Mouse (Mus musculus) kidney, embryonic 14.5 days (tissue): ENCODE results near the gene Ngrn. TPM values are rescaled to one million over a fixed set of nuclear protein-coding genes. Genes with fewer than 3 reads are reported as not detected.

Source experiments
- ATAC-seq: fragments of 200-750 bp; cut with Nextera tagmentation; 2 replicates; pipeline ENCODE4 v1.8.0; 2017; ENCODE audit warnings: moderate number of reproducible peaks, mild to moderate bottlenecking, moderate TSS enrichment, moderate library complexity; ENCODE audit not compliant: low FRiP score, low TSS enrichment
- H3K27ac ChIP-seq: fragments of 300-500 bp; sonication (generic); 2 replicates; pipeline ENCODE4 v1.5.1; 2014; ENCODE audit warnings: low read depth, mild to moderate bottlenecking, low read length, moderate library complexity, mixed read lengths
- H3K27me3 ChIP-seq: fragments of 300-500 bp; sonication (generic); 2 replicates; pipeline ENCODE4 v1.6.1; 2014; ENCODE audit warnings: mild to moderate bottlenecking, low read length; ENCODE audit not compliant: control insufficient read depth, insufficient read depth
- H3K36me3 ChIP-seq: fragments of 300-500 bp; sonication (generic); 2 replicates; pipeline ENCODE4 v1.6.1; 2014; ENCODE audit warnings: low read length, mixed read lengths; ENCODE audit not compliant: control insufficient read depth, insufficient read depth
- H3K4me1 ChIP-seq: fragments of 300-500 bp; sonication (generic); 2 replicates; pipeline ENCODE4 v1.6.1; 2014; ENCODE audit warnings: low read length, mixed read lengths; ENCODE audit not compliant: control insufficient read depth, insufficient read depth
- H3K4me2 ChIP-seq: fragments of 300-500 bp; sonication (generic); replicated peaks from 2 replicates; pipeline ENCODE4 v1.6.1; 2014; ENCODE audit warnings: low read depth, mild to moderate bottlenecking, low read length
- H3K4me3 ChIP-seq: fragments of 300-500 bp; sonication (generic); 2 replicates; pipeline ENCODE4 v1.5.1; 2014; ENCODE audit warnings: mild to moderate bottlenecking, low read length
- H3K9ac ChIP-seq: fragments of 300-500 bp; sonication (generic); 2 replicates; pipeline ENCODE4 v1.6.1; 2014; ENCODE audit warnings: low read depth, mild to moderate bottlenecking, low read length, moderate library complexity
- H3K9me3 ChIP-seq: fragments of 300-500 bp; sonication (generic); 2 replicates; pipeline ENCODE4 v1.6.1; 2016; ENCODE audit warnings: low read length; ENCODE audit not compliant: control insufficient read depth
- WGBS: fragments of 180-500 bp; shearing (Covaris S2); extraction: QIAGEN DNeasy Blood & Tissue Kit; methylation state at CpG from one replicate; pipeline ENCODE4 v1.1.7; 2014; 5-methylcytosine and 5-hydroxymethylcytosine counted together
- polyA plus RNA-seq: library from polyadenylated mRNA; unstranded; fragments of >200 nt; fragmentation: Nextera tagmentation; extraction: Ambion mirVana; gene quantifications from 2 replicates; pipeline ENCODE4 v1.2.1, GENCODE M21; 2014

Ngrn gene
- polyA plus RNA-seq, 1 experiment from 2014 or later: 49.7 TPM

DNA sequence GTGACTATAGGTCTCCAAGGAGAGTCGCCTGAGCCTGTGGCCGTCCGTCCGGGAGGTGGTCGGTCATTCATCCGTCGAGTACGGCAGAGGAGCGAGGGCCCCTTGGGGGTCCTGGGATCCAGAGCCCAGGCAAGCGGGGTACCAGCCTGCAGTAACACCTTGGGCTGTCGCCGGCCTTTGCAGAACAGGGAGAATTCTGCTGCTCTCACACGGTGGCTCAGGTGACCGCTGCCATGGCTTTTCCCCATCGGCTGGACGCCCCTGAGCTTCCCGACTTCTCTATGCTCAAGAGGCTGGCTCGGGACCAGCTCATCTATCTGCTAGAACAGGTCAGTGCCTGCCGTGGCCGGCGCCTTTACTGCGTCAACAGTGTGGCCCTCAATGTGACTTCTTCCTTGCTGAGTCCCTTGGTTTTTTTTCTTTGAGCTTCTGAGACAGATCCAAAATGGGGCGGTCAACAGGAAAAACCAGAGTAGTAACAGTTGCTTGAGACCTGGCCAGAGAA is 8.8 kb downstream of the Ngrn start:
- no peaks in the 10 kb centered on the region for H3K27me3 ChIP-seq
- WGBS: under 1% methylated on average over 23 of the region's 23 CpGs
- peak overlapping the region; percentile 67 for H3K9ac ChIP-seq
- peak; percentile 68; the same call in 1 of the 2 replicates for ATAC-seq
- peaks cover 33% of the 10 kb centered on the region for H3K36me3 ChIP-seq
- H3K27ac ChIP-seq: no peak overlapping the region
- peaks cover 8% of the 10 kb centered on the region for H3K9me3 ChIP-seq
- peak overlapping the region; percentile 86 for H3K4me2 ChIP-seq
- peak overlapping the region; percentile 65 for H3K4me3 ChIP-seq
- peaks cover 5% of the 10 kb centered on the region; the same call in 1 of the 2 replicates for H3K4me1 ChIP-seq

DNA sequence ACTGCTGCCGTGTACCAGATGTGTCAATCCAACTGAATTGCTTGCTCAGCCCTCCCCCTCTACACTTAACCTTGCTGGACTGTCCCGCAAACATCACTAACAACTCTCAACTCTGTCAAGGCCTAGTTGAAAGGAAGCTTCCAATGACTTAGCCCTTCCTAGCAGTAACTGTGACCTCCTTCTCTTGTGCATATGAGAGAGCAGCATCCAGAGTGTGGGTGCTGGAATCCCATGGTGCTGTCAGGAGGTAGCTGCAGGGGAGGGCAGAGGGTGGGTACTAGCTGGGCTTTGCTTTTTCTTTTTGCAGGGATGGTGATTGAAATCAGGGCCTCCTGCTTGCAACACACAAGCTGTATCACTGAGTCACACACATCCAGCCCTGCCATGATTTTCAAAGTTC is 12.4 kb downstream of the Ngrn start:
- peaks cover 37% of the 10 kb centered on the region for H3K36me3 ChIP-seq

DNA sequence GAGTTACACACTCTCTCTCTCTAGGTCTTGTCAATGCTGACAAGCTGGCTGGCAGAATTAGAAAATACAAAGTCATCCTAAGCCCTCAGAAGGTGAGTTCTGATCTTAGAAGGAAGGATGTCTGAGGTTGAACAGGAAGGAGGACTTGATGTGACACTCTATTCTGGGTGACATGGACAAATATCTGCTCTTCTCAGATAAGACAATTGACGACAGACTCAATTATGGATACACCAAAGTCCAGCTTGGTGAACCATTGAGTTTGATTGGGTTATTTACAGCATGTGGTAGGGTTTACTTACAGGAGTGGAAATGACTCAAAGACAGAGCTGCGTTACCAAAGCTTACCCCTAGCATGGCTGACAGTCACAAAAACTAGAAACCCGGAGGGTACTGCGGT is 15.4 kb downstream of the Ngrn start:
- H3K9me3 ChIP-seq: peaks cover 12% of the 10 kb centered on the region
- H3K36me3 ChIP-seq: peaks cover 52% of the 10 kb centered on the region
- H3K27ac ChIP-seq: no peak overlapping the region
- H3K27me3 ChIP-seq: no peaks in the 10 kb centered on the region
- no peak overlapping the region for H3K4me2 ChIP-seq
- H3K4me3 ChIP-seq: no peak overlapping the region
- H3K4me1 ChIP-seq: no peaks in the 10 kb centered on the region
- 97% methylated on average over 4 of the region's 4 CpGs for WGBS
- H3K9ac ChIP-seq: no peak overlapping the region
- ATAC-seq: no peak

More for the DNA sequence above, 12.4 kb downstream of the Ngrn start:
- peaks cover 5% of the 10 kb centered on the region; the same call in 1 of the 2 replicates for H3K4me1 ChIP-seq
- H3K27ac ChIP-seq: no peak overlapping the region
- H3K4me3 ChIP-seq: no peak overlapping the region
- no peak overlapping the region for H3K4me2 ChIP-seq
- no peak overlapping the region for H3K9ac ChIP-seq
- no peaks in the 10 kb centered on the region for H3K27me3 ChIP-seq
- H3K9me3 ChIP-seq: peaks cover 12% of the 10 kb centered on the region
- WGBS: 90% methylated on average over 2 of the region's 2 CpGs
- ATAC-seq: no peak

- Histone ChIP-seq H3K27ac (no peak overlapping the region), H3K4me2 (no peak overlapping the region), H3K4me1 (no peaks in the 10 kb centered on the region), H3K36me3 (peaks cover 61% of the 10 kb centered on the region), H3K9ac (no peak overlapping the region), H3K27me3 (no peaks in the 10 kb centered on the region), H3K4me3 (no peak overlapping the region), H3K9me3 (peaks cover 2% of the 10 kb centered on the region; the same call in 1 of the 2 replicates)
- ATAC-seq: no peak
- WGBS: 87% methylated on average over 10 of the region's 10 CpGs
Measured at GRCm38 (mm10) chr7:80280032-80280431, 19.0 kb downstream of the Ngrn start.

- 92% methylated on average over 2 of the region's 2 CpGs for WGBS
- no peak for ATAC-seq
Measured at GRCm38 (mm10) chr7:80280998-80281397, 20.0 kb downstream of the Ngrn start.

GRCm38 (mm10) chr7:80281646-80282045 is 20.6 kb downstream of the Ngrn start:
- WGBS: 92% methylated on average over 3 of the region's 3 CpGs
- no peak overlapping the region for H3K4me3 ChIP-seq
- peaks cover 64% of the 10 kb centered on the region for H3K36me3 ChIP-seq
- no peaks in the 10 kb centered on the region for H3K4me1 ChIP-seq
- H3K9ac ChIP-seq: no peak overlapping the region
- no peaks in the 10 kb centered on the region for H3K27me3 ChIP-seq
- H3K27ac ChIP-seq: no peak overlapping the region
- ATAC-seq: no peak
- no peak overlapping the region for H3K4me2 ChIP-seq
- no peaks in the 10 kb centered on the region for H3K9me3 ChIP-seq

More at GRCm38 (mm10) chr7:80280998-80281397, 20.0 kb downstream of the Ngrn start:
- no peak overlapping the region for H3K4me3 ChIP-seq
- no peaks in the 10 kb centered on the region for H3K4me1 ChIP-seq
- peaks cover 64% of the 10 kb centered on the region for H3K36me3 ChIP-seq
- no peak overlapping the region for H3K27ac ChIP-seq
- no peak overlapping the region for H3K4me2 ChIP-seq
- no peak overlapping the region for H3K9ac ChIP-seq
- H3K9me3 ChIP-seq: no peaks in the 10 kb centered on the region
- no peaks in the 10 kb centered on the region for H3K27me3 ChIP-seq

GRCm38 (mm10) chr7:80283226-80283918 is 22.4 kb downstream of the Ngrn start:
- Histone ChIP-seq H3K4me3 (no peak overlapping the region), H3K4me1 (no peaks in the 10 kb centered on the region), H3K9ac (no peak overlapping the region), H3K9me3 (no peaks in the 10 kb centered on the region), H3K27ac (no peak overlapping the region), H3K36me3 (peaks cover 67% of the 10 kb centered on the region), H3K4me2 (no peak overlapping the region), H3K27me3 (no peaks in the 10 kb centered on the region)
- ATAC-seq: no peak
- WGBS: 88% methylated on average over 3 of the region's 3 CpGs

- Histone ChIP-seq H3K27me3 (no peaks in the 10 kb centered on the region), H3K4me2 (no peak overlapping the region), H3K27ac (no peak overlapping the region), H3K9me3 (no peaks in the 10 kb centered on the region), H3K9ac (no peak overlapping the region), H3K36me3 (peaks cover 61% of the 10 kb centered on the region), H3K4me3 (no peak overlapping the region), H3K4me1 (no peaks in the 10 kb centered on the region)
- ATAC-seq: no peak
- WGBS: 86% methylated on average over 5 of the region's 5 CpGs
Measured at GRCm38 (mm10) chr7:80284391-80284790, 23.4 kb downstream of the Ngrn start.

DNA sequence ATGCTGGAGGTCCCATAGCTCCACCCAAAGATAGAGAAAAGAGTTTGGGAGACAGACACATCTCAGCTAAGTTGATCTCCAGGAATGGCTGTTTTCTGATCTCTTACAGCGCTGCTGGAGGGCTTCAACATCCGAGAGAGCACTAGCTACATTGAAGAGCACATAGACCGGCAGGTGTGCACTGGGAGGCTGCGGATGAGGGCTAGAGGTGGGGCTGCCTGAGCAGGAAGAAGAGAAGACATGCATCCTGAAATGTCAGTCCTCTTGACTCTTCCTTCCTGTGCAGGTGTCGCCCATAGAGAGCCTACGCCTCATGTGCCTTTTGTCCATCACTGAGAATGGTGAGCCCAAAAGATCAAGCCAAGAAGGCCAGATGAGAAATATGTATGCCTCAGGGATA is 24.7 kb downstream of the Ngrn start:
- H3K9me3 ChIP-seq: no peaks in the 10 kb centered on the region
- H3K4me3 ChIP-seq: no peak overlapping the region
- ATAC-seq: no peak
- 93% methylated on average over 6 of the region's 6 CpGs for WGBS
- no peak overlapping the region for H3K27ac ChIP-seq
- no peak overlapping the region for H3K9ac ChIP-seq
- no peak overlapping the region for H3K4me2 ChIP-seq
- H3K27me3 ChIP-seq: no peaks in the 10 kb centered on the region
- H3K4me1 ChIP-seq: no peaks in the 10 kb centered on the region
- peaks cover 57% of the 10 kb centered on the region for H3K36me3 ChIP-seq
